Mouse (Mus musculus) CH12.LX (cell line): Measurements from ENCODE around the gene Ssxb5. TPM values are rescaled to one million over a fixed set of nuclear protein-coding genes. Genes with fewer than 3 reads are reported as not detected.

Experiments used
- DNase-seq: peaks from one replicate; pipeline ENCODE4 v3.0.0-alpha.2; 2013; ENCODE audit errors: extremely low read depth
- H3K27ac ChIP-seq: 2 replicates; pipeline ENCODE4 v1.5.1; 2012; ENCODE audit warnings: low read depth, mild to moderate bottlenecking, control low read depth, moderate library complexity; ENCODE audit not compliant: insufficient read depth
- H3K27me3 ChIP-seq: replicated peaks from 2 replicates; pipeline ENCODE3; 2012; ENCODE audit warnings: inconsistent platforms
- H3K36me3 ChIP-seq, 2 experiments: replicated peaks in 1 of 2; 2 replicates each; pipeline versions ENCODE3 to v1.6.1; 2012; ENCODE audit warnings: inconsistent platforms in 1 of 2, low read length in 1 of 2, mild to moderate bottlenecking in 1 of 2, mixed read lengths in 1 of 2, moderate library complexity in 1 of 2; ENCODE audit not compliant: control insufficient read depth in 1 of 2, insufficient read depth in 1 of 2
- H3K4me1 ChIP-seq, 2 experiments: 2 replicates each; pipeline ENCODE4 v1.6.1; 2012; ENCODE audit warnings: inconsistent platforms in 1 of 2, moderate library complexity in 1 of 2; ENCODE audit not compliant: insufficient read depth in 2 of 2, control insufficient read depth in 1 of 2
- H3K4me2 ChIP-seq: 2 replicates; pipeline ENCODE4 v1.6.1; 2012; ENCODE audit warnings: low read depth, mild to moderate bottlenecking, control low read depth; ENCODE audit not compliant: poor library complexity, insufficient read depth, severe bottlenecking
- H3K4me3 ChIP-seq, 3 experiments: fragments of 150-350 bp in 1 of 3; sonication (generic) in 1 of 3; replicated peaks in 1 of 3; 2 replicates each; pipeline versions ENCODE3 to v1.5.1; 2011 to 2012; ENCODE audit warnings: low read depth in 2 of 3, low read length in 2 of 3, mild to moderate bottlenecking in 2 of 3, moderate library complexity in 2 of 3, control low read depth in 1 of 3, improper control_type of control experiment in 1 of 3, inconsistent platforms in 1 of 3, mixed read lengths in 1 of 3; ENCODE audit not compliant: poor library complexity in 1 of 3
- H3K79me2 ChIP-seq: replicated peaks from 2 replicates; pipeline ENCODE4 v1.6.1; 2012; ENCODE audit warnings: mild to moderate bottlenecking, moderate library complexity; ENCODE audit not compliant: control insufficient read depth, poor library complexity, insufficient read depth, severe bottlenecking; ENCODE audit errors: extremely low read depth
- H3K9ac ChIP-seq: 2 replicates; pipeline ENCODE4 v1.6.1; 2012; ENCODE audit warnings: low read depth, mild to moderate bottlenecking, control low read depth, moderate library complexity; ENCODE audit not compliant: insufficient read depth
- H3K9me3 ChIP-seq: replicated peaks from 2 replicates; pipeline ENCODE3; 2012; ENCODE audit warnings: low read length, inconsistent platforms, mixed read lengths
- CHD1 ChIP-seq: IDR thresholded peaks from 2 replicates; pipeline ENCODE4 v1.6.1; 2012; ENCODE audit warnings: low read depth, low read length, improper control_type of control experiment, inconsistent platforms
- ELF1 ChIP-seq: IDR thresholded peaks from 2 replicates; pipeline ENCODE4 v1.6.1; 2014; ENCODE audit warnings: low read depth, mild to moderate bottlenecking, inconsistent platforms, low read length, improper control_type of control experiment
- GABPA ChIP-seq: IDR thresholded peaks from 2 replicates; pipeline ENCODE4 v1.6.1; 2012; ENCODE audit warnings: low read depth, low read length, improper control_type of control experiment, inconsistent platforms; ENCODE audit not compliant: insufficient replicate concordance
- MAX ChIP-seq: IDR thresholded peaks from 2 replicates; pipeline ENCODE4 v1.6.1; 2011; ENCODE audit warnings: low read length, improper control_type of control experiment
- SIN3A ChIP-seq: IDR thresholded peaks from 2 replicates; pipeline ENCODE4 v1.6.1; 2012; ENCODE audit warnings: low read length, improper control_type of control experiment, inconsistent platforms
- TBP ChIP-seq: conservative IDR thresholded peaks from 2 replicates; pipeline ENCODE4 v1.6.1; 2011; ENCODE audit warnings: low read depth, low read length, improper control_type of control experiment
- dilution Hi-C: fragments of 300-500 bp; cut with MboI; formaldehyde crosslinking; loops from 2 replicates; pipeline ENCODE4 v1.14.3; 2020; ENCODE audit warnings: low sequenced_read_pairs; ENCODE audit not compliant: extremely low pct_unique_long_range_greater_than_20kb, extremely low pct_ligation_motif_present
- in situ Hi-C: fragments of 300-500 bp; cut with MboI; formaldehyde crosslinking; loops from 3 replicates; pipeline ENCODE4 v1.14.3; 2019; ENCODE audit warnings: low sequenced_read_pairs, low pct_ligation_motif_present, low pct_unique_long_range_greater_than_20kb, mixed read lengths
- polyA plus RNA-seq: library from polyadenylated mRNA; unstranded; fragments of >175 nt; gene quantifications from 2 replicates; pipeline ENCODE4 v1.2.1, GENCODE M21; 2012; ENCODE audit warnings: low read depth; ENCODE audit not compliant: insufficient read length
- total RNA-seq, 2 experiments: library from RNA; depleted of rRNA; stranded (reverse); fragments of 300-350 nt in 1 of 2; fragments of >200 nt in 1 of 2; gene quantifications; 2 replicates each; pipeline ENCODE4 v1.2.3; 2012 to 2014

The Ssxb5 gene
- total and polyA plus RNA-seq, 3 experiments = not detected

DNA sequence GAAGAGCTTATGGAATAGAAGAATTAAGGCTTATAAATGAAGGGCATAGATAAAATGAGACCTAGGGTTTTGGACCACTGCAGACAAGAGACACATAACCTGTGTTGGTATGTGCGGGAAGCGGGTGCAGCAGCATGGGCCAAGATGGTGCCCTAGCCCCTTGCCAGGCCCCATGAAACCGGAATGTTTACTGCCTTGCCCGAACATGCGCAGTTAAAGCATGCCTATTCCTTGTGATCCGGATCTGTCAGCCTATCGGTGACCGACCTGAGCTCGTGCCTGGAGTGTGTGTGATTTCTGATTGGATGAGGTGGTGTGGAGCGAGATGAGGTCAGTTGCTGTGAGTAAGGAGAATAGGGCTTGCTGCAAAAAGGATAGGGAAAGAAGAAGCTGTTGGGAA is 49.0 kb downstream of the Ssxb5 start:
- H3K4me3 ChIP-seq = no peak overlapping the region
- dilution Hi-C loops = no loop called here
- H3K4me2 ChIP-seq = no peak overlapping the region
- TF ChIP-seq GABPA (no peak), SIN3A (no peak), MAX (no peak), TBP (no peak), CHD1 (no peak), ELF1 (no peak)
- TF ChIP-seq, all 38 proteins: peak for 0
- no peaks in the 10 kb centered on the region for H3K4me1 ChIP-seq
- no peaks in the 10 kb centered on the region for H3K79me2 ChIP-seq
- H3K9ac ChIP-seq = no peak overlapping the region
- H3K27me3 ChIP-seq = no peaks in the 10 kb centered on the region
- no peak for DNase-seq
- H3K27ac ChIP-seq = no peak overlapping the region
- H3K9me3 ChIP-seq = no peaks in the 10 kb centered on the region
- in situ Hi-C loops = no loop called here
- H3K36me3 ChIP-seq = no peaks in the 10 kb centered on the region

Other genes starting within 250 kb of the Ssxb5 start
- not detected in 2 replicates for gene Ssxb3, start 211.9 kb upstream of the Ssxb5 start, total RNA-seq (2012; rRNA removed)
- gene Ssxb3, start 211.9 kb upstream of the Ssxb5 start, total RNA-seq (2014; rRNA removed) = not detected in 2 replicates
- gene Ssxb3, start 211.9 kb upstream of the Ssxb5 start, polyA plus RNA-seq = not detected in 2 replicates
- gene Ssxb8, start 112.8 kb upstream of the Ssxb5 start, total RNA-seq (2012; rRNA removed) = not detected in 2 replicates
- not detected in 2 replicates for gene Ssxb8, start 112.8 kb upstream of the Ssxb5 start, total RNA-seq (2014; rRNA removed)
- not detected in 2 replicates for gene Ssxb8, start 112.8 kb upstream of the Ssxb5 start, polyA plus RNA-seq
- gene Ssx9, start 55.3 kb upstream of the Ssxb5 start, total RNA-seq (2012; rRNA removed) = not detected in 2 replicates
- not detected in 2 replicates for gene Ssx9, start 55.3 kb upstream of the Ssxb5 start, total RNA-seq (2014; rRNA removed)
- gene Ssx9, start 55.3 kb upstream of the Ssxb5 start, polyA plus RNA-seq = not detected in 2 replicates
- gene Gm6592, start 40.3 kb downstream of the Ssxb5 start, total RNA-seq (2012; rRNA removed) = not detected in 2 replicates
- not detected in 2 replicates for gene Gm6592, start 40.3 kb downstream of the Ssxb5 start, total RNA-seq (2014; rRNA removed)
- not detected in 2 replicates for gene Gm6592, start 40.3 kb downstream of the Ssxb5 start, polyA plus RNA-seq
- 0.38 and 0.51 TPM in 2 replicates for gene Gm5751, start 70.6 kb downstream of the Ssxb5 start, total RNA-seq (2012; rRNA removed)
- not detected in 2 replicates for gene Gm5751, start 70.6 kb downstream of the Ssxb5 start, total RNA-seq (2014; rRNA removed)
- gene Gm5751, start 70.6 kb downstream of the Ssxb5 start, polyA plus RNA-seq = 0.59 TPM in 1 of 2 replicates, not detected in the other
- gene B630019K06Rik, start 88.7 kb downstream of the Ssxb5 start, total RNA-seq (2012; rRNA removed) = not detected in 2 replicates
- gene B630019K06Rik, start 88.7 kb downstream of the Ssxb5 start, total RNA-seq (2014; rRNA removed) = 0.08 TPM in 1 of 2 replicates, not detected in the other
- gene B630019K06Rik, start 88.7 kb downstream of the Ssxb5 start, polyA plus RNA-seq = 0.11 TPM in 1 of 2 replicates, not detected in the other
- gene Fthl17b, start 159.3 kb downstream of the Ssxb5 start, total RNA-seq (2012; rRNA removed) = not detected in 2 replicates
- gene Fthl17b, start 159.3 kb downstream of the Ssxb5 start, total RNA-seq (2014; rRNA removed) = not detected in 2 replicates
- gene Fthl17b, start 159.3 kb downstream of the Ssxb5 start, polyA plus RNA-seq = not detected in 2 replicates
- gene Fthl17c, start 172.9 kb downstream of the Ssxb5 start, total RNA-seq (2012; rRNA removed) = not detected in 2 replicates
- not detected in 2 replicates for gene Fthl17c, start 172.9 kb downstream of the Ssxb5 start, total RNA-seq (2014; rRNA removed)
- not detected in 2 replicates for gene Fthl17c, start 172.9 kb downstream of the Ssxb5 start, polyA plus RNA-seq
- gene Fthl17d, start 183.1 kb downstream of the Ssxb5 start, total RNA-seq (2012; rRNA removed) = 0.21 TPM in 1 of 2 replicates, not detected in the other
- gene Fthl17d, start 183.1 kb downstream of the Ssxb5 start, total RNA-seq (2014; rRNA removed) = not detected in 2 replicates
- gene Fthl17d, start 183.1 kb downstream of the Ssxb5 start, polyA plus RNA-seq = not detected in 2 replicates
- not detected in 2 replicates for gene Fthl17e, start 229.8 kb downstream of the Ssxb5 start, total RNA-seq (2012; rRNA removed)
- gene Fthl17e, start 229.8 kb downstream of the Ssxb5 start, total RNA-seq (2014; rRNA removed) = not detected in 2 replicates
- not detected in 2 replicates for gene Fthl17e, start 229.8 kb downstream of the Ssxb5 start, polyA plus RNA-seq